Mouse (Mus musculus) G1E-ER4 (cell line): Measurements from ENCODE around the gene Elp5. TPM values are rescaled to one million over a fixed set of nuclear protein-coding genes. Genes with fewer than 3 reads are reported as not detected.

Experiments used
- GATA1 ChIP-seq: IDR thresholded peaks from one replicate; pipeline ENCODE4 v1.8.0; 2012; ENCODE audit warnings: low read length, inconsistent platforms
- polyA plus RNA-seq: library from polyadenylated mRNA; stranded (reverse); fragments of >175 nt; gene quantifications from 2 replicates; pipeline ENCODE4 v1.2.3, GENCODE M21; 2012

Elp5 gene
- polyA plus RNA-seq, 1 experiment, result 13.2 TPM

DNA sequence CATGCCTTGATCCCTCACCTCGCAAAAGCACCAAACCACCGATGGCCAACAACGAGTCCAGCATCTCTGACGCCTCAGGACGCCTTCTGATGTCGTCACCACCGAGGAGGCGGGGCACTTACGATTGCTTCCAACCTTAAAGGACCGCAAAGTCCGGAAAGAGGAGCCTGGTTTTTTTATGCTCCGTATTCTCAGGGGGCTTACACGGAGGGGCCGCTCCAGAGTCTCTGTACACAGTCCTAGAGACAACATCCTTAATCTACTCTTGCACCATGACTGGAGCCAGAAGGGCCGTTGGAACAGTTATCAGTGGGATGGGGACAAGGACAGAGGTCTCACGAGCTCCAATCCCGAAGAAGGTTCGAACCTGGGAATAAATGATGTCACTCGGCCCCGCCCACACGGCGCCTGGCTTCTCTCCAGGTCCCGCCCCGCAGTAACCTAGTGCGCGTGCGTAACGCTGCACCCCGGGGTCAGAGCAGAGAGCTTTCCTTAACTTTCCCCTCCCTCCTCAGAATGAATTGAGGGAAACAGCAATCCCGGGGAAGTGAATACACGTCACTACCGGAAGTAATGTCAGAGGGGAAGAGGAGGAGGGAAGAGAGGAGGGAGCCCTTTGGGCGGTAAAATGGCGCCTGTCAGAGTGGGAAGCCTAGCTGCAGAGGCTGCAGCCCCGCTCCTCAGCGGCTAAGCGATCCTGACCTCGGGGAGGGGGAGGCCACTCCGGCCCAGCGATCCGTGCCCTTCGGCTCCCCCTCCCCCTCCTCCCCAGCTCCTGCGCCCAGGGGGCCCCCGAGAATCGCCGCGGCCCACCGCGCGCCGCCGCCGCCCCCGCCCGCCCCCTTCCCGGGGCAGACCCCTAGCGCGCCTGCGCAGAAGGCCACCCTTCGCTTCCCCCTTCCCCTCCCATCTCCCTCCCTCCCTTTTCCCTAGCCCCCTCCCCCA is 1.8 kb downstream of the Elp5 start:
- no peak for TF ChIP-seq GATA1

DNA sequence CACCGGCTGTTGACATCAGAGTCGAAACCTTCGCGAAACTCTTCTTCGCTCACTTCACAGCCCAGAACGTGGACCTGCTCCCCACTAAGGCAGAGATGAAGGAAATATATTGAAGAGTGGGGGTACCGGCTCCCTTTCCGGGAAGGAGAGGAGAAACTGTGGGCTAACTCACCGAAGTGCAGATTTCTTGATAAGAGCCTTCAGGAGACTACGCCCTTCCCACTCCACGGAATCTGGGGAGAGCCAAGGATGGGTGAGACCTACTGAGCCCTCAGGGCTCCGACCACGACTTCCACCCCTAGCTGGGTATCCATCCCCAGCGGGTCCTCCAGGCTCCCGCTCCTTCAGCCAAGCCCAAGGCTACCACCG is 2.5 kb downstream of the Elp5 start:
- TF ChIP-seq GATA1, result no peak

- TF ChIP-seq GATA1, result no peak
Measured at GRCm38 (mm10) chr11:69976271-69976670, 6.0 kb downstream of the Elp5 start.

DNA sequence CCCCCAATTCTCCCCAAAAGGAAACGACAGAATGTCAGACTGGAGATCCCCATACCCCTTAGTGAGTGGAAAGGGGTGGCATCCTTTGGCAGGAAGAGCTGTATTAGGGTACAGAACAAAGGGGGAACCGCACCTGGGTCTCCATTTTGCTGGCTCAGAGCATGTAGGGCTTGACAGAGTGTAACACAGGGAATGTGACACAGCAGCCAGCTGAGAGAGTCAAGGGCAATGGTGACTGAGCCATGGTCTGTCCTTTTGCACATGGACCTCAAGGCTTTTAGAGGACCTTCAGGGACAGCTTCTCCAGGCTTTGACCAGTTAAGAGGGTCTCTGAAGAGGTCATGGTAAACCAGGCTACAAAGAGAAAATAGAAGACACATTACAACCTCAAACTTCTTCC is 7.4 kb downstream of the Elp5 start:
- TF ChIP-seq GATA1, result no peak

DNA sequence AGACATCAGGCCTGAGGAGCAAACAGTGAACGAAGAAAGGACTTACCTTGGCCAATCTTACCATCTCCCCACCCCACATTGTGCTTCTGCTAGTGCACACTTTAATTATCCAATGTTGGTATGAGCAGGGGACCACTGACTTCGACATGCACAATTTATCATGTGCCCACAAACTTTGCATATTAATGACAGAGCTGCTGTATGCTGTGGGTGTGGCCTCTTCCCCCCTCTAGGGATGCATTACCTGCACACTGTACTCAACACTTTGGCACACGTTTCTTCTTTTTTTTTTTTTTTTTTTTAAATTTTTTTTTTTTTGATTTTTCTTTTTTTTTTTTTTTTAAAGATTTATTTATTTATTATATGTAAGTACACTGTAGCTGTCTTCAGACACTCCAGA is 11.5 kb downstream of the Elp5 start:
- TF ChIP-seq GATA1, result no peak

DNA sequence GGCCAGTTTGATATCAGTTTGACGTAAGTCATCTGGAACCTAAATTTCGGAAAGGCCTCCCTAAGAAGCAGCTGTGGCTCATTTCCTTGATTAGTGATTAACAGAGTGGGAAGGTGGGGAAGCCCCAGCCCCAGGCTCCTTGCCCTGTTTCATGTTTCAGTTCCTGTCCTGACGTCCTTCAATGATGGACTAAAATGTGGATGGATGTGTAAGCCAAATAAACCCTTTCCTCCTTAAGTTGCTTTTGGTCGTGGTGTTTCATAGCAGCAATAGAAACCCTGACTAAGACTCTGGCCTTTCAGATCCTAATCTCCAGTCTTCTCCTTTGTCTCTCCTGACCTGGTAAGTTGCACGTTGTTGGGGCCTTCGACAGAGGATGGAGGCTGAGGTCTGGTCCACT is 12.1 kb downstream of the Elp5 start:
- TF ChIP-seq GATA1, result no peak

DNA sequence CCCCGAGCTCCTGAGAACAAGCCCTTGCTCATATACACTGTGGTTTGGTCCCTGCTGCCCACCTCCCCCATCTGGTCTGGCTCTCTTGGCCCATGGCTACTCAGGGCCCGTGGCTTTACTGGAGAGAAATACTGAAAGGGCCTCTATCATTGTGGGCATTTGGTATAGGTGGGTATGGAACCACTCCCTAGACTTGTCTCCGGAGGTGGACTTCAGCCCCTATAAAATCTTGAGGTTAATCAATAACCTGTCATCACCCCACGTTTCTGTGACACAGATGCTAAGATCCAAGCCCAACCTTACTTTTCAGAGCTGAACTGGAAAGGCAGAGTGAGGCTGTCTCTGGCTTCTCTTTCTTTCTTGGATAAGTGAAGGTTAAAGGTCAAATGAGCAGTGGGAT is 13.5 kb downstream of the Elp5 start:
- TF ChIP-seq GATA1, result no peak

GRCm38 (mm10) chr11:69966860-69967517 is 15.3 kb downstream of the Elp5 start:
- no peak for TF ChIP-seq GATA1

- TF ChIP-seq GATA1, result no peak
Measured at GRCm38 (mm10) chr11:69966006-69966859, 16.1 kb downstream of the Elp5 start.

DNA sequence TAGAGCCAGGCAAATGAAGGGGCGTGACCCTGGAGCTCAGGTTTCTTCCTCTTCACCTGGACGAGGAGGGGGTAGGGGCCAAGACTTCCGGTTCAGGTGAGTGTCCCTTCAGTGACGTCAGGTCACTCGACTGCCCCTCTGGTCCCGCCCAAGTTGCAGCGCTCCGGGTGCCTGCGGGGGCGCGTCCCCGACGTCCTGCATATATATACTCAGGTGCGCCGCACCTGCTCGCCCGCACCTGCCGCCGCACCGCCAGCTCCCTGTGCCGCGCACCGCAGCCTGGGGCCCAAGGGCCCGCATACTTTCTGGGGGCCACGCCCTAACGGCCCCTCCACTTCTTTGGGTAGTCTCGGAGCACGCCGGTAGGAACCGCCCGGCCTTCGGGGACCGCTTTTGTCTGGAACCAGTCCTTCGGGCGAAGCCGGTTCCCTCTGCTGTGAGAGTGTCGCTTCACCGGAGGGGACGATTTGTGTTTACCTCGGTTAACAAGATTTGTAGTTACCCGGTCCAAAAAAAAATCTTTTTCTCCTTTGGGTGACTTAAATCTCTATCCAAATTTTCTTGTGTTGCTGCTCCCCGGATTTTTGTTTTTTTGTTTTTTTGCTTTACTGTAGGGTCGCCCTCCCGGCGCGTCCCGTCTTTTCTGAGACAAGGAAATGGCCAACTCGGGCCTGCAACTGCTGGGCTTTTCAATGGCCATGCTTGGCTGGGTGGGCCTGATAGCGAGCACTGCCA is 16.9 kb downstream of the Elp5 start:
- TF ChIP-seq GATA1, result no peak

GRCm38 (mm10) chr11:69964650-69965270 is 17.6 kb downstream of the Elp5 start, which contains the start of gene Cldn7:
Gene Cldn7 (plus strand): TSS chr11:69964779.
- TF ChIP-seq GATA1, result no peak

GRCm38 (mm10) chr11:69961841-69962240 is 20.5 kb downstream of the Elp5 start:
- TF ChIP-seq GATA1, result no peak

DNA sequence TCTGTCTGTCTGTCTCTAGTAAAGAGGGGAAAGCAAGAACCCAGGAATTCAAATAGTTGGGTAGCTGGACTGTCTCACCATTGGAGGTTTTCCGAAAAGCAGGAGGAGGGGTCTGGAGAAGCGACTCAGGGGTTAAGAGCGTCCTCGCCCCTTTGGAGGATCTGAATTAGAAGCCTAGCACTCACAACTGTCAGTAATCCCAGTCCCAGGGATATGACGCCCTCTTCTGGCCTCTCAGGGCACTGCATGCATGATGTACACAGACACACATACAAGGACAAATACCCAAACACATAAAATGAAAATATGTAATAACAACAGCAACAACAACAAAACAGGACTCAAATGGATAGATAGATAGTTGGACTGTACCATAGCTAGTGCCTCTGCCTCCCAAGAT is 21.7 kb downstream of the Elp5 start:
- TF ChIP-seq GATA1, result no peak

DNA sequence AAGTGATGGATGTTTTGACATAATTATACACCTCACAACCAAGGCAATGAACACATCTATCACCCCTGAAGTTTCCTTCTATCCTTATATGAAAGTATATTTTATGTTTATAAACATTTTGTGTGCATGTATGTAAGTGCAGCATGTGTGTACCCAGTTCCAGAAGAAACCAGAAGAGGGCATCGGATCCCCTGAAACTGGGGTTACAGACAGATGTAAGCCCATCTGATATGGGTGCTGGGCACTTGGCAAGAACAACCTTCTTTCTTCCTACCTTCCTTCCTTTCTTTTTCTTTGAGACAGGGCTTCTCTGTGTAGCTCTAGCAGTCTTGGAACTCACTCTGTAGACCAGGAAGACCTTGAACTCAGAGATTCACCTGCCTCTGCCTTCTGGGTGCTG is 26.1 kb downstream of the Elp5 start:
- TF ChIP-seq GATA1, result no peak
